Mouse (Mus musculus): ENCODE data around the gene Klhl2.

The Klhl2 gene

DNA sequence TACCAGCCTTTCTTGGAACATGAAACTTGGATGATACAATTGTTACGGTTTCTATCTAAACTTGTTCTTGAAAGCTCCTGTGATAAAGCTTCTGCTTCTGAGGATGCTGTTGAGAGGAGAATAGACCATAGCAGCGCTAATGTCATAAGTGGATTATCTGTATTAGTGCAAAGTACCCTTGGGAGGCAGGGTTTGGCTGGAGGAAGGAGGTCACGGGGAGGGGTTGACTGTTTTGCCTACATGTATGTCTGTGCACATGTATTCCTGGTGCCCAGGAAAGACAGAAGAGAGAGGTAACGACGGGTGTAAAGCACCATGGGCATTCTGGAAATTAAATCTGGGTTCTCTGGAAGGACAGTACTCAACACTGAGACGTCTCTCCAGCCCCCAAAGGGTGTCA, 75.7 kb downstream of the Klhl2 start:
- no peak for DNase-seq (ENCODE audit: inconsistent age in 2 of 2, low spot score in 1 of 2)

DNA sequence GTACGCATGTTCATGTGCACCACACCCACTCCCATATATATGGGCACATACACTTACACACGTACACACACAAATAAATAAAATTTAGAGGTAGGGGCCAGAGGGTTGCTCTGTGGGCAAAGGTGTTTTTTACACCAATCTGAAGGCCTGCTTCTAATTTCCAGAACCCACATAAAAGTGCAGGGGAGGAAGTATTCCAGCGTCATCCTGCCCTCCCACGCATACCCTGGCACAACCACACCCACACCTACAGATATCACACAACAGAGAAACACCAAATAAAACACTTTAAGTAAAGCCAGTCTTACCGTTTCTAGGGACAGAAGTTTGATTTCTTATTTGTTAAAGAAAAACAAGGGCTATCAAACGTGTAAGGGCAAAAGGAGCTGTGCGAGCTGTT, 79.0 kb downstream of the Klhl2 start:
- DNase-seq (ENCODE audit: inconsistent age in 2 of 2, low spot score in 1 of 2) = no peak

DNA sequence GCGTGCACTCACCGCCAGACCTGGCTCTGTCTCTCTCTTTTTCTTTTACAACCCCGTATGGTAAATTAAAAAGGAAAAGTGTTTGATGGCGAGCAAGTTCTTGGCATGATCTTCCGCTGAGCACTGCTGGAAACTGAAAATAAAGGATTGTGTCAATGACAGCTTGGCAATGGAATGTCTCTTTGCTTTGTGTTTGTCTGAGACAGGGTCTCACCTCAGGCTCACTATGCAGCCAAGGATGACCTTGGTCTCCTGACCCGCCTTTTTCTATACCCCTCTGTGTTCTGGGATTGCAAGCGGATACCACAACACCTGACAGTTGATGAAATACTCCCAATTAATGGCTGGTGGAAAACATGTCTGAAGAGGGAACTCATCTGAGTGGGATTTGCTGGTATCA, 80.2 kb downstream of the Klhl2 start:
- DNase-seq (ENCODE audit: inconsistent age in 2 of 2, low spot score in 1 of 2) = no peak

DNA sequence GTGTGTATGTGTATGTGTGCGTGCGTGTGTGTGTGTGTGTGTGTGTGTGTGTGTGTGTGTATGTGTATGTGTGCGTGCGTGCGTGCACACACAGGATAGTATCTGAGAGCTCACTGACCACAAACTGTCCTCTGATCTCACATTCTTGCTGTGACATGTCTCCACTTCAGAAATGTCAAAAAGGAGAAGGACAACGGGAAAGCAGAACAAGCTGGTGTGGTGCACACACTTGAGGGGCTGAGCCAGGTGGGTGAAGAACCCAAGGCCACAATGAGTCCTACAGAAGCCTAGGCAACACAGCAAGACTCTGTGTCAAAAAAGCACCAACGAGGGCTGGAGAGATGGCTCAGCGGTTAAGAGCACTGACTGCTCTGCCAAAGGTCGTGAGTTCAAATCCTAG, 81.2 kb downstream of the Klhl2 start:
- no peak for DNase-seq (ENCODE audit: inconsistent age in 2 of 2, low spot score in 1 of 2)

DNA sequence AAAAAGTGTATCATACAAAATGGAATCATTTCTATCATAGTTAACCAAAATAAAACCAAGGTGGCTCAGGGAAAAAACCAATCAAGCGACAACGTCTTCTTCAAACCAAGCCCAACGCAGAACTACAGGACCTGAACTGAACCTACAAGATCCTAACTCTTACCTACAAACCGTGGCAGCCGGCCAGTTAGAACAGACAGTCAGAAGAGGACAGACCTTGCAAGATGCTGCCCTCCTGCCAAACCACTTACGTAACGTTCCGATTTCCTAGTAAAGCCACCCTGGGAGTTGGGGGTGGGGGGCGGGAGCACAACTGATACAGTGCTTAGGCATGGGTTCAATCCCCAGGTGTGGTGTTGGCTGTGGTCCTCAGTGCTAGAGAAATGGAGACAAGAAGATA, 82.8 kb downstream of the Klhl2 start:
- DNase-seq (ENCODE audit: inconsistent age in 2 of 2, low spot score in 1 of 2) = peak; percentile 25 to 83

DNA sequence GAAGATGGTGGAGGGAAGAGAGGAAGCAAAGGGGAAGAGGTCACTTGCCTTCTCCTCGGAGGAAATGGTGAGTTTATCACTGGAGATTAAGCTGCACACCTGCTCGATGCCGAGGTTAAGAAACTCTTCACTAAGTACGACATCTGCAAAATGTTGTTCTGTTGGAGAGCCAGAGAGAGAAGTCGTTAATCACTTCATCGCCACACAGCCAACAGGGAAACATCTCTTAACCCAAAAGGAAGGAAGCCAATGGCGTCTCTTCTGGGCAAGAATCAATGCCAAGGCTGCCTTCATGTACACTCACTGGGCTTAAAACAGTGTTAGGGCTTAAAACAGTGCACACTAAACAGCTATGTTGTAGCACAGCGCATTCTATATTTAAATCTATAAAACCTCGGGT, 85.7 kb downstream of the Klhl2 start:
- peak in 1 of 2 experiments; percentile 39 for DNase-seq (ENCODE audit: inconsistent age in 2 of 2, low spot score in 1 of 2)

DNA sequence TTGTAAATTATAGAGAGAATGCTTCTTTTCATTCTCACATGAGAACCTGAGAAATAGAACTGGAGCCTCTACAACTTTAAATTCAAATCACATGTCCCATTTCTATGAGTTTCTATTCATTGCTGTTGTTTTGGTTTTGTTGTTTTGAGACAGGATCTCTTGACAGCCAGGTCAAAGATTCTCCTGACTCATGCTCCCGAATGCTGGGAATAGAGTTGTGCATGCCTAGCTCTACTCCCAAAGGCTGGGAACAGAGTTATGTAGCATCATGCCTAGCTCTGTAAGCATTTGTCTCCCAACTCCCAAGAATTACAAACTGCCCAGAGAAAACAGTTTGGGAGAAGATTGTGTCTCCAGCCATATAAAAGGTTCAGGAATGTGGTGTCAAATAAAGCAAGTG, 87.1 kb downstream of the Klhl2 start:
- DNase-seq (ENCODE audit: inconsistent age in 2 of 2, low spot score in 1 of 2) = no peak

DNA sequence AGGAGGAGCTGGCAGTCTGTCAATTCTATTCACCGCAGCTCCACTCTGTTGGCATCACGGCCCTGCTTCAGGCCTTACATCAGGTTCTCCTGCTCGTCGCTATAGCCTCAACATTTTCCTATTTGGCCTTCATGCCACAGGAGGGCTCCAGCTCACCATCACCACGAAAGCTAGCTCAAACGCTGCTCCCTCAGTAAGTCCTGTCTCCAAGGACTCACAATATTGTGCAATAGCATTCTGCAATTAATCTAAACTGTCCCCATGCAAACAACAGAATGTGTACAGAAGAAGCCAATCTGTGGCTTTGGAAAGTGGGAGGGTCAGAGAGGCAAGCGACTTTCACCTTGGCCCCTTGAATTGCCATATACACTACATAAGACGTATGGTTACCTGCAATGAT, 88.4 kb downstream of the Klhl2 start:
- peak; percentile 68 to 83 for DNase-seq (ENCODE audit: inconsistent age in 2 of 2, low spot score in 1 of 2)

DNA sequence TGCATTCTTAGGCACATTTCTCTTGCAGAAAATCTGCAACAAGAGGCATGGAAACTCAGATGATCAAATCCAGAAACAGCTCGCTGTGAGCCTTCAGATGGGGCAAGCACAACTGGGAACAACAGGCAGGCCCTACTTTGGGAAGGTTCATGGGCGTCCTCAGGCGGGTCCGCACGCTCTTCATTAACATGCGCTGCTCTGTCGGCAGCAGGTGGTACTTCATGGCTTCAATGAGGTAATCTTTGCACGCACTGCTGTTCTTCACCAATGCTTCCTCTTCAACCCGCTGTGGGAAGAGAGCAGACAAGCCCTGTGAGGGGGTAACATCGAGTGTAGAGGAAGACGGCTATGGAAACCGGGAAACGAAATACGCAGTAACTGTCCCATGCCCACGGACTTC, 91.9 kb downstream of the Klhl2 start:
- DNase-seq (ENCODE audit: inconsistent age in 2 of 2, low spot score in 1 of 2) = no peak

DNA sequence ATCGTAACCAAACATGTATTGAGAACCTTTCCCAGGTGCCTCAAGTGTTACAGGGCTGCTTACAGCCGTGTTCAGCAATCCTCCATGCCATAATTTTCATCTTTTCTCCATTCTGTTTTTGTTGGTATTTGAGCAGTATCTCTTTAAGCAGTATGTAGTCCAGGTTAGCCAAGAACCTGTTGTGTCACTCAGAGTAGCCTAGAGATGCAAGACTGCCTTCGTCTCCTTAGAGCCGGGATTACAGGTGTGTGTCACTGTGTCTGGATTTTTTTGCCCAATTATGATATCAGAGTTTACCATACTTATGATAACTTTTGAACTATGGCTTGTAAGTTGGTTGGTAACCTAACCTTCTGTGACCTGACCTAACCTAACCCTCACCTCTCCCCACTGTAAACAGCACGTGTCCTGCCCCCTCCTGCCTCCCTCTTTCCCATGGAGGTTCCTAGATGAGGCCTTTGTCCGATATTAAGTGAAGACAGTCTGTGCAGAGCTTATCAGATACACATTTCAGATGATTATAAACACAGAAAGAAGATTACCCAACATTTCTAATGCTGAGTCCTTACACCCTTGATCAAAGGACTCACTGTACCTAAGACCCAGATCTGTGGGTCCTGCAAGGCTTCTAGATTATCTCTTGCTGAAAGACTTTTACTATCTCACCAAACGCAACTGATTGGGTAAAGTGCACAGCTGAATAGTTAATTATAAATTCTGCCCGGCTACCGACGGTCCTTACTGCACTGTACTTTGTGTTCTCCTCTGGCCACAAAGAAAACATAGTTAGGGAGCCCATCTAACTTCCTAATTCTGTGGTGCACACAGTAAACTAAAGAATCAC, 103.4 kb downstream of the Klhl2 start:
- no peak for DNase-seq (ENCODE audit: inconsistent age in 2 of 2, low spot score in 1 of 2)

DNA sequence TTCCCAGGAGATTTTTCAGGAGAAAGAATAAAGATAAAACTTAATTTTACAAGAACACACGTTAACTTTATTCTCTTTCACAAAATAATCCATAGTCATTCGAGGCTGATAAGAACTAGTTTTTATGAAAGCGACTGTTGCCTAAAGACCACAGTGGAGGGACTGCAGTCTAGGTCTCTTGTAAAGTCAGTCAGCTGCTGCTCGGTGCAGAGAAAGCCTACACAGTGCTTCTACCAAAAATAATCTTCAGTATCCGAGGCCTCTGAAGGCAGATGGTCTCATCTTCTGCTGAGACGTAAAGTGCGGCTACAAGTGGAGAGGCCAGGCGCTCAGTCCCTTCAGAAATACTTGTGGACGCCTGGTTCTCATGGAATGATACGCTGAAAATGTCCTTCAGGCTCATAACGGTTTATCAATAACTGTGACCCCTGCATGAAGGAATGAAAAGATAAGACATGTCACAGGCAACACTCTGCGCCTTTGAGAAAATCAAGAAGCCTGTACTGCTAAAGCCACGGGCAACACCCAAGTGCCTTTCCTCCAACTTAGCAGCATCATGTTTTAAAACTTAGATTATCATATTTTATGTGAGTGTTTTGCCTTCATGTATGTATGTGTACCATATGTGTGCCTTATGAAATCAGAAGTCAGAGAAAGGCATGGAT, 109.1 kb downstream of the Klhl2 start:
- no peak for DNase-seq (ENCODE audit: inconsistent age in 2 of 2, low spot score in 1 of 2)

DNA sequence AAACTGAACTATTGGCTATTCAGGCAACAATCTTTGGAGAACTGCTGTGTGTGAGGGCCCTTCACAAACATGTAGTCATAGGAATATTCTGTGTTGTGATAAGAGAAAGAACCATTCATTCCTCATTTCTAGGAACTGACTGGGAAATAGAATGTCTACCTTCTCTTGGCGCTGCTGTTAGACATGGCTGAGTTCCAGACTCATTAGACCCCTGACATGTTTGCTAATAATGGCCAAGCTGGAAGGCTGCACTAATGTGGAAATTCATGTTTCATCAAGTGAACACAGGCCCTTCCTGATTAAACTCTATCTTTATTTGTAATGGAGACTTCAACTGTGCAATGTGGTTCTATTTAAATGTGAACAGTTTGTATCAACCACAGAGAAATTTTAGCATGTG, 110.9 kb downstream of the Klhl2 start:
- DNase-seq (ENCODE audit: inconsistent age in 2 of 2, low spot score in 1 of 2) = no peak

DNA sequence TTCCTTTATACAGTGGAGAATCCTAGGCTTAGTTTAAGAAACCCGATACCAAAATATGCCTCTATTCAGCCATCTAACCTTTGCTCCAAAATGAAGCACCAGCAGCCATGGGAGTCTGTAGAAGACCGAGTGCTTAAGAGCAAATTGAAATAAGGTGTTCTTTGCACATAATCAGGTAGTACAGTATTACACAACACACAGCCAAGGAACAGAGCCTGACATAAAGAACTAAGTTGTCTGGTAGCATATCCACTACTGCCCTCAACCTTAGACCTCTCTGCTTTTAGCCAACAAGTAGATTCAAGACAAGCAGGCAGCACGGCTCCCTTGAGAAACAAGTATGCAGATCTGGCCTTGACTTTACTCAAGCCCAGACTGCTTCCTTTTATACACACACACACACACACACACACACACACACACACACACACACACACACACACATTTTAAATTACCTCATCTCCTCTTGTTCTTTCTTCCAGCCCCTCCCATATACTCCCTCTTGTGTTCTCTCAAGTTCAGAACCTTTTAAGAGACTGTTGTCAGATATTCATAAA, 113.0 kb downstream of the Klhl2 start:
- peak in 1 of 2 experiments; percentile 64 for DNase-seq (ENCODE audit: inconsistent age in 2 of 2, low spot score in 1 of 2)

DNA sequence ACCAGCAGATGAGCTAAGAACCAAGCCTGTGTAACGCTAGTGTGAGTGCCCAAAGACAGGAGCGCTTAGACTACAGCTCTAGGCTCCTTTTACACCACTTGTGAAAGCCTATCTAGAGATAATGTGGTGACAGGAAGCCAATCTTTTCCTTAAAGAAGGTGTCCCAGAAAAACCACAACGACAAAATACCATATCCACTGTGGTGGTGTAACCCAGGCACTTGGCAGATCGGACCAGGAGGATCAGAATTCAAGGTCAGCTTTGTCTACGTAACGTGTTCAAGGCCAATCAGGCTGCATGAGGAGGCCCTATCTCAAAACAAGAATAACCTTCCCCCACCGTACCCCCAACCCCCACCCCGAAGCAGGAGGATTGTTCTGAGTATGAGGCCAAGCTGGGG, 114.7 kb downstream of the Klhl2 start:
- DNase-seq (ENCODE audit: inconsistent age in 2 of 2, low spot score in 1 of 2) = peak; percentile 49 to 83

DNA sequence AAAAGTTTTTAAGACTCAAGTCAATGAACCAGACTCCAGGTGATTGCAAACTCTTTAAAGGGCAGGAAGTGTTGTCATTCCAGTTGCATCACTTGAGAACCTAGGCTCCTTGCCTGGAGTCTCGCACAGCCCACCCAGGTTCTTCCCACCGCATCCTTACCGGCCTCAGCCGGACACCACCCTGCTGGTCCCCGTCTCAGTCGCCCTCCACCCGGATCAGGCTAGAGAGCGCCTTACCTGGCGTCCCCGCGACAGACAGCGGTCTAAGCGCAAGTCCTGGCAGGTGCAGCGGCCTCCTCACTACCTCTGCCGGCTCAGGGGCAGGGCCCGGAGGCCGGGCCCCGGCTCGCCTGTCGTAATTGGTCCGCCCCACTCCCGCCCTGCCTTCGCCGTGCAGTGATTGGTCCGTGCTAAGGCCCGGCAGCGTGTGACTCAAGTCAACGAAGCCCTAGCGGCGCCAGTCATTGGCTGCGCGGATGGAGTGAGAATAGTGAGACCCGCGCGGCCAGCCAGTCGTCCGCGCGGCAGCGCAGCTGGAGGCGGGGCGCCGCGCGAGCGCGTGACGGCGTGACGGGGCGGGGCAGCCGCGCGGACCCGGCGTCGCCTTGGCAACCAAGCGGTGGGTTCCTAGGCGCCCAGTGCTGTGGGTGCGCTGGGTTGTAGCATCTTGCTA, 116.4 kb downstream of the Klhl2 start, which contains the start of gene Msmo1:
Gene Msmo1, minus strand, starts transcription at position 522 of the 673 bp plus-strand sequence.
- DNase-seq (ENCODE audit: inconsistent age in 2 of 2, low spot score in 1 of 2) = peak; percentile 98 to 99

DNA sequence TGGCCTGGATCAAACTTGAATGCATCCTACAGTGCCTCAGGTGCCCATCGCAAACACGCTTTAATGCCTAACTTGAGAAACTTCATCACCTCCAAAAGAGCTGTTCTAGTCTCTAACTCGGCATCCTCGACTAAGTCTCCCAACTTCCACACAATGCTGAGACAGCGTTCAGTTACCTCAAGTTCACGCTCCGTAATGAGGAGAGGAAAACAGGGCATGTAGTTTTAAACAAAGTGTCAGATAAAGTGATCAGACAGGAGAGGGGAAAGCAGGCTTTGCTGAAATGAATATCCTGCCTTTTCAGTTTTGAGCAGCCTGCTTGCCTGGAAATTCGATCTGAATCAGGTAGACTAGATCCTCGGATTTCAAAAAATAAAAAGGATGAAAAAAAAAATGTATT, 117.2 kb downstream of the Klhl2 start:
- DNase-seq (ENCODE audit: inconsistent age in 2 of 2, low spot score in 1 of 2) = peak in 1 of 2 experiments; percentile 63

DNA sequence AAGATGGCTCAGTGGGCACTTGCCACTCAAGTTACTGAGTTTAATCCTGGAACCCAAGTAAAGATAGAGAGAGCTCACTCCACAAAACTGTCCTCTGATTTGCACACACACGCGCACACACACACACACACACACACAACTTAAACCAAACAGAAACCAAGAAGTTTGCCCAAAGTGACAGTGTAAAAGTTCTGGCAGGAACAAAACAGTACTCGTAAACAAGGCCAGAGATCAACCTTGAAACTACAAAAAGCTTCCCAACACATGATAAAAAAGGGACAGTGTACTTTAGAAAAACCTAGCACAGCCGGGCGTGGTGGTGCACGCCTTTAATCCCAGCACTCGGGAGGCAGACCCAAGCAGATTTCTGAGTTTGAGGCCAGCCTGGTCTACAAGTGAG, 121.7 kb downstream of the Klhl2 start:
- peak in 1 of 2 experiments; percentile 69 for DNase-seq (ENCODE audit: inconsistent age in 2 of 2, low spot score in 1 of 2)

DNA sequence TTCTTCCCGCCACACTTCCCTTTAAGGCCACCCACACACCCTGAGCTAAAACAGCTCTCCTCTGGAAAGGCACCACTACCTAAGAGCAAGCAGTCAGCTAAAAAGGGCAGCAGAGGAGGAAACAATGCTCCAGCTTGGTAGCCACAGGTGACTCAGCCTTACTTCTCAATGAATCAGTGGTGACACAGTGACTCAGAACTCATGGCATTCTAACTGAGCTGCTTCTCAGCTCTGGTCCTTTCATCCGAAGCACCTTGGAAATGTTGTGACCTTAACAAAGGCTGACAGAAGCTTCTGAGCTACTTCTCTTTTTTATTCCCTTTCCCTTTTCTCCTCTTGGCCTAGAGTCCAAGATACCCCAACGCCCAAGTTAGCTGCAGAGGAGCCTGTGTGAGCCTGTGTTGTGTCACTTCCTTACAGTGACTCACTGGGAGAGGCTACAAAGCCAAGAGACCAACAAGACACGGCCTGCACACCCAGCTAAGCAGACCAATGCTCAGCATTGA, 123.6 kb downstream of the Klhl2 start:
- peak; percentile 75 to 92 for DNase-seq (ENCODE audit: inconsistent age in 2 of 2, low spot score in 1 of 2)

DNA sequence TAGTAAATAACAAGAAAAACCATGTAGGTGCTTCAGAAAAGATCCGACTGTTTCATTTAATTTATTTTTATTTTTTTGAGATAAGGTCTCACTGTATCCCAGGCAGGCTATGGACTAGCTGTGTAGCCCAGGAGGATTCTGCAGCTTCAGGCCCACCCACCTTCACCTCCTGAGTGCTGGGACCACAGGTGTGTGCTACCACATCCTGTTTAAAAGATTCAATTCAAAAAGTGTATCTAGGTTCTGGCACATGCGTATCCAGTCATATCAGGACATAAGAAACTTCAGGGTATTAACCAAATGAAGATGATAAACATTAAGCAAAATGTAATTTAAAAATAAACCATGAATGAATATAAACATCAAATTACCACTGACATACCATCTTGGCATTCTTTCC, 126.6 kb downstream of the Klhl2 start:
- DNase-seq (ENCODE audit: inconsistent age in 2 of 2, low spot score in 1 of 2) = no peak

DNA sequence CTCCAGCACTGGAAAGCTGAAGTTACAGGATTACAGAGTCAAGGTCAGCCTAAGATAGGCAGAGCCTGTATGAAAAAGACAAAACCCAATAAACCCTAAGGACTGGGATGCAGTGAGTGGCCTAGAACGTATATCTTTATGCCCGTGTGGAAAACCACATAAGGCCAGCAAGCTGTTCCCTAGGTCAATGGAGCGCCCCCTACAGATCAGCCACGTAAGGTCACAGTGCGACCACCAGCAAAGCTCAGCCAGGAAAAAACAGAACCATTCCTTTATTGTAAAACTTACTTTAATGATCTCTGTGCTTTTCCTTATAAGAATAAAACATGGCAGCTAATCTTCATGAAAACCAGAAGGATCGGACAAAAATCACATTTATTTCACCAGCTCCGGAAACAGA, 131.9 kb downstream of the Klhl2 start:
- no peak for DNase-seq (ENCODE audit: inconsistent age in 2 of 2, low spot score in 1 of 2)

DNA sequence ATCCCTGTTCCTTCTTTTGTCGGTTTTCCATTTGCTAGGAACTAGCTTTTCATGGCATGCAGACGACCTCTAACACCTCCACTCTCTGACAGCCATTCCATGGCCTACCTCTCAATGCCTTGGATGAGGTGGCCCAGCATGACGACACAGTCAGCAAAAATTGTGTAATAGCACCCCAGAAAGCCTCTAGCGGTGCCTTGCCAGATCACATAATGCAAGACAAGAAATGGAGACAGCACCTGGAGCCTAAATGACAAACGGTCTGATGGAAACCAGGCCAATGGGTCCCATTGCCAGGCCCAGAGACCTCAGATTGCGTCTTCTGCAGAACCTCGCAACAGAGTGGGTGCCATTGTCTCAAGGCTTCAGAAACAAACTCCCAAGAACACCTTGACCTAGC, 137.3 kb downstream of the Klhl2 start:
- DNase-seq (ENCODE audit: inconsistent age in 2 of 2, low spot score in 1 of 2) = peak in 1 of 2 experiments; percentile 70

All from adrenal gland, adult (tissue).